Mouse (Mus musculus) spleen, adult 2 months (tissue): ENCODE data around the gene Ccl24. TPM values are rescaled to one million over a fixed set of nuclear protein-coding genes. Genes with fewer than 3 reads are reported as not detected.

Experiments used
- DNase-seq, 2 experiments: peaks; one replicate each; pipeline versions ENCODE4 v3.0.0 to v3.0.0-alpha.2; 2012 to 2021; ENCODE audit warnings: low spot score in 2 of 2, low read depth in 1 of 2
- H3K27ac ChIP-seq: fragments of 200-500 bp; 2 replicates; pipeline ENCODE4 v1.5.1; 2012; ENCODE audit warnings: low read length, inconsistent platforms; ENCODE audit not compliant: insufficient read depth
- H3K27me3 ChIP-seq: fragments of 200-500 bp; 2 replicates; pipeline ENCODE4 v1.6.1; 2012; ENCODE audit warnings: mild to moderate bottlenecking, moderate library complexity, low read length, inconsistent platforms; ENCODE audit not compliant: control insufficient read depth, insufficient read depth
- H3K36me3 ChIP-seq: fragments of 200-500 bp; 2 replicates; pipeline ENCODE4 v1.6.1; 2012; ENCODE audit warnings: mild to moderate bottlenecking, low read length, inconsistent platforms; ENCODE audit not compliant: control insufficient read depth, insufficient read depth
- H3K4me1 ChIP-seq: fragments of 200-500 bp; 2 replicates; pipeline ENCODE4 v1.6.1; 2011; ENCODE audit warnings: inconsistent platforms; ENCODE audit not compliant: control insufficient read depth, insufficient read depth, insufficient read length
- H3K4me3 ChIP-seq: fragments of 200-500 bp; 2 replicates; pipeline ENCODE4 v1.5.1; 2011; ENCODE audit warnings: mild to moderate bottlenecking, inconsistent platforms; ENCODE audit not compliant: insufficient read depth, insufficient read length; ENCODE audit errors: extremely low read depth
- CTCF ChIP-seq: fragments of 200-500 bp; IDR thresholded peaks from 2 replicates; pipeline ENCODE4 v1.5.1; 2011; ENCODE audit warnings: mild to moderate bottlenecking, inconsistent platforms; ENCODE audit not compliant: insufficient read depth, insufficient read length, insufficient replicate concordance; ENCODE audit errors: extremely low read depth
- POLR2A ChIP-seq: fragments of 200-500 bp; IDR thresholded peaks from 2 replicates; pipeline ENCODE4 v1.6.1; 2011; ENCODE audit warnings: low read depth, low read length, inconsistent platforms
- WGBS: fragments of 180-500 bp; shearing (Covaris S2); methylation state at CpG from one replicate; pipeline ENCODE4 v1.1.7; 2018; 5-methylcytosine and 5-hydroxymethylcytosine counted together
- polyA plus RNA-seq: library from polyadenylated mRNA; depleted of rRNA; stranded (reverse); fragments of >200 nt; gene quantifications from 2 replicates; pipeline ENCODE4 v1.2.3, GENCODE M21; 2012; rRNA removed

The Ccl24 gene
- polyA plus RNA-seq, 1 experiment = 1.0 TPM

DNA sequence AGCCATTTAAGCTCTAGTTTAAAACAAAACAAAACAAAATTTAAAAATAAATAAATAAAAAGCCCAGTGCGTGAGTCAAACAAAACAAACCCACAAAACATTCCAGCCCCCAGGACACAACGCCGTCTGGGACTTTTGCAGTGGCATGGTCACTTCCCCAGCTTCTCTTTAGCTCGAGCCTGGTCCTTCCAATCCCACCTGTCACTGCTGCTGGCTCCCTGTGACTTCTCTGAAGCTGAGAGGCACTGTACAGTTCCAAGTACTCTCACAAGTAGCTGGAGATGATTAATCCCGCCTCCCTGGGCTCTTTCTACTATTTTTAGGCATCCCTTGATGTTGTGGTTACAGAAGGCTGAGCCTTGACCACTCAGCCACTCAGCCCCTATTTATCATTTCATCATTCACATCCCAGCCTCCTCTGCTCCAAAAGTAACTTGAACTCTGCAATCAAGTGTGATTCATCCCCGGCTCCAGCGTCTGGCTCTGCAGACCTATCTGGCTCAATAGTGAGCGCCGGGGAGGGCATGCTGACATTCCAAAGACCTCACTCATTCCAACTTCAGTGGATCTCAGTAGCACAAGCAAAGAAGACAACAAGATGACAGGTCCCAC lies 50.6 kb downstream of the Ccl24 start:
- no peaks in the 10 kb centered on the region for H3K36me3 ChIP-seq
- WGBS = 87% methylated on average over 9 of the region's 9 CpGs
- TF ChIP-seq POLR2A = no peak
- no peak for TF ChIP-seq CTCF
- no peak for DNase-seq
- no peak overlapping the region for H3K27ac ChIP-seq
- no peak overlapping the region for H3K4me3 ChIP-seq
- no peaks in the 10 kb centered on the region for H3K27me3 ChIP-seq
- H3K4me1 ChIP-seq = peaks cover 10% of the 10 kb centered on the region

Other genes starting within 250 kb of the Ccl24 start
- not detected in 2 replicates for gene Fkbp6, start 223.0 kb downstream of the Ccl24 start, polyA plus RNA-seq
- gene Trim50, start 219.8 kb downstream of the Ccl24 start, polyA plus RNA-seq = 0.31 and 0.55 TPM in 2 replicates
- 31.1 and 33.7 TPM in 2 replicates for gene Nsun5, start 203.1 kb downstream of the Ccl24 start, polyA plus RNA-seq
- gene Pom121, start 178.5 kb downstream of the Ccl24 start, polyA plus RNA-seq = 26.5 and 29.6 TPM in 2 replicates
- gene Hip1, start 27.9 kb downstream of the Ccl24 start, polyA plus RNA-seq = 18.3 and 21.8 TPM in 2 replicates
- not detected in 2 replicates for gene Ccl26, start 9.5 kb downstream of the Ccl24 start, polyA plus RNA-seq
- gene Rhbdd2, start 59.6 kb upstream of the Ccl24 start, polyA plus RNA-seq = 23.5 and 25.2 TPM in 2 replicates
- gene Por, start 97.0 kb upstream of the Ccl24 start, polyA plus RNA-seq = 50.8 and 56.2 TPM in 2 replicates
- 16.1 and 17.3 TPM in 2 replicates for gene Tmem120a, start 171.4 kb upstream of the Ccl24 start, polyA plus RNA-seq
- gene Styxl1, start 205.3 kb upstream of the Ccl24 start, polyA plus RNA-seq = not detected in 2 replicates
- gene Mdh2, start 205.4 kb upstream of the Ccl24 start, polyA plus RNA-seq = 200 and 320 TPM in 2 replicates
- 0.05 and 0.06 TPM in 2 replicates for gene Srrm3, start 233.8 kb upstream of the Ccl24 start, polyA plus RNA-seq